Mouse (Mus musculus) inflammation-experienced regulatory T-cells, adult 16 weeks (primary cell): ENCODE results near the gene Mrgpra6. TPM values are rescaled to one million over a fixed set of nuclear protein-coding genes. Genes with fewer than 3 reads are reported as not detected.

Experiments used
- polyA plus RNA-seq: library from polyadenylated mRNA; unstranded; fragments of 100-300 nt; shearing (Covaris generic); gene quantifications from one replicate; pipeline ENCODE4 v1.2.1, GENCODE M21; 2017

Mrgpra6 gene
- polyA plus RNA-seq: not detected

GRCm38 (mm10) chr7:47204830-47205229 lies at the start of gene Mrgpra6:
TSS of gene Mrgpra6 (minus strand) at chr7:47204920.

GRCm38 (mm10) chr7:47252770-47253169 lies 48.0 kb upstream of the Mrgpra6 start, which contains the start of gene Mrgpra9:
TSS of gene Mrgpra9 (minus strand) at chr7:47252848.

Other genes starting within 250 kb of the Mrgpra6 start
- 9.8 TPM for gene Uevld, start 246.4 kb downstream of the Mrgpra6 start, polyA plus RNA-seq
- gene Gm9999, start 221.3 kb downstream of the Mrgpra6 start, polyA plus RNA-seq: not detected
- gene Spty2d1, start 196.5 kb downstream of the Mrgpra6 start, polyA plus RNA-seq: 54.6 TPM
- 9.9 TPM for gene Tmem86a, start 154.3 kb downstream of the Mrgpra6 start, polyA plus RNA-seq
- 23.5 TPM for gene Ptpn5, start 71.2 kb downstream of the Mrgpra6 start, polyA plus RNA-seq
- gene Mrgpra9, start 47.9 kb upstream of the Mrgpra6 start, polyA plus RNA-seq: not detected
- not detected for gene Mrgpra1, start 149.3 kb upstream of the Mrgpra6 start, polyA plus RNA-seq
- gene Mrgpra2a, start 247.2 kb upstream of the Mrgpra6 start, polyA plus RNA-seq: not detected